Mouse (Mus musculus) cortical plate, adult 2 months (tissue): Measurements from ENCODE around the gene Heg1.

Source experiments
- CTCF ChIP-seq: fragments of 200-500 bp; IDR thresholded peaks from 2 replicates; pipeline ENCODE4 v1.5.1; 2011; ENCODE audit warnings: mild to moderate bottlenecking, control low read depth, low read length; ENCODE audit not compliant: insufficient read depth; ENCODE audit errors: extremely low read depth
- POLR2A ChIP-seq: fragments of 200-500 bp; IDR thresholded peaks from 2 replicates; pipeline ENCODE4 v1.6.1; 2011; ENCODE audit warnings: mild to moderate bottlenecking, low read length, control low read depth; ENCODE audit not compliant: insufficient read depth; ENCODE audit errors: extremely low read depth

DNA sequence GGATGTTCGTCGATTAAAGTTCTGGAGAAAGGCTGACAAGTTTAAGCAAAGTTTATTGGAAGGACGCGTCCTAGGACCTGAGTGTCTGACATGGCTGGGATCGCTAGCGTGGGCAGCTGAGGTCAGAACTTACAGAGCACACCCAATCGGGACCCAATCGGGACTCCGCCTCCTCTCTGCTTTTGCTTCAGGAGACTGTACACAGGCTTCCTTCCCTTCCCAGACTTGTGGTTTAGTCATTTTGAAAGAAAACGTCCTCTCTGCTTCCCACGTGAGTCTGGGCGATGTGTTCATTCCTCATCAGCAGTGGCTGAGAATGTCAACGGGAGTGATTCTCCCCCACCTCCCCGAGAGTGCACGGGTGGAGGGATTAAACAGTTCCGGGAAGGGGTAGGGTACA lies 71.8 kb downstream of the Heg1 start:
- TF ChIP-seq POLR2A (no peak), CTCF (no peak)
